Mouse (Mus musculus): Measurements from ENCODE around the gene Olfr622. TPM values are rescaled to one million over a fixed set of nuclear protein-coding genes. Genes with fewer than 3 reads are reported as not detected.

Gene Olfr622
- not detected in 2 replicates for total RNA-seq (2012; rRNA removed)

- TF ChIP-seq ZC3H11A (IDR thresholded peaks at IDR 0.05; ENCODE audit: borderline replicate concordance, low read depth, low read length) (no peak), HCFC1 (IDR thresholded peaks at IDR 0.05; ENCODE audit: borderline replicate concordance, insufficient read depth, low read length) (no peak), ZNF384 (IDR thresholded peaks at IDR 0.05; ENCODE audit: low read depth, low read length) (no peak), MAFK (IDR thresholded peaks at IDR 0.05; ENCODE audit: insufficient read depth, low read depth, low read length) (no peak), CHD2 (IDR thresholded peaks at IDR 0.05; ENCODE audit: low read depth, low read length) (no peak)
- H3K9me3 ChIP-seq (ENCODE audit: control insufficient read depth, insufficient read depth, low read depth, low read length) = no peaks in the 10 kb centered on the region
- no peak within 1 kb of the TSS for H3K9ac ChIP-seq (ENCODE audit: insufficient read depth, low read depth, low read length, poor library complexity, severe bottlenecking)
- no peak within 1 kb of the TSS for H3K27ac ChIP-seq (ENCODE audit: insufficient read depth, low read depth, low read length, poor library complexity, severe bottlenecking)
- in situ Hi-C loops (cut with MboI; ENCODE audit: low sequenced_read_pairs in 2 of 2, unreplicated experiment in 2 of 2) = no loop called here
- H3K4me3 ChIP-seq (ENCODE audit: insufficient read depth in 1 of 2, low read depth in 1 of 2, low read length in 2 of 2, poor library complexity in 1 of 2, severe bottlenecking in 1 of 2) = no peak within 1 kb of the TSS
- no peaks in the 10 kb centered on the region for H3K4me1 ChIP-seq (ENCODE audit: control insufficient read depth in 2 of 2, insufficient read depth in 2 of 2, low read length in 2 of 2, poor library complexity in 1 of 2)
- H3K36me3 ChIP-seq (ENCODE audit: control insufficient read depth, insufficient read depth, low read length, poor library complexity, severe bottlenecking) = no peaks in the 10 kb centered on the region
- DNase-seq (ENCODE audit: low read depth, low spot score) = no peak
Observed at GRCm38 (mm10) chr7:103642602-103643001, at the start of gene Olfr622. Olfr622 (minus strand) TSS chr7:103642702.

GRCm38 (mm10) chr7:103682420-103682819 is 39.9 kb upstream of the Olfr622 start, which contains the start of gene Olfr625-ps1:
Olfr625-ps1 (plus strand) TSS chr7:103682720.
- H3K9me3 ChIP-seq (ENCODE audit: control insufficient read depth, insufficient read depth, low read depth, low read length) = no peaks in the 10 kb centered on the region
- no peak within 1 kb of the TSS for H3K27ac ChIP-seq (ENCODE audit: insufficient read depth, low read depth, low read length, poor library complexity, severe bottlenecking)
- no peaks in the 10 kb centered on the region for H3K4me1 ChIP-seq (ENCODE audit: control insufficient read depth in 2 of 2, insufficient read depth in 2 of 2, low read length in 2 of 2, poor library complexity in 1 of 2)
- TF ChIP-seq MAFK (IDR thresholded peaks at IDR 0.05; ENCODE audit: insufficient read depth, low read depth, low read length) = no peak
- TF ChIP-seq CHD2 (IDR thresholded peaks at IDR 0.05; ENCODE audit: low read depth, low read length) = no peak
- no peak for TF ChIP-seq ZNF384 (IDR thresholded peaks at IDR 0.05; ENCODE audit: low read depth, low read length)
- TF ChIP-seq HCFC1 (IDR thresholded peaks at IDR 0.05; ENCODE audit: borderline replicate concordance, insufficient read depth, low read length) = no peak
- TF ChIP-seq ZC3H11A (IDR thresholded peaks at IDR 0.05; ENCODE audit: borderline replicate concordance, low read depth, low read length) = no peak
- no peak within 1 kb of the TSS for H3K4me3 ChIP-seq (ENCODE audit: insufficient read depth in 1 of 2, low read depth in 1 of 2, low read length in 2 of 2, poor library complexity in 1 of 2, severe bottlenecking in 1 of 2)
- in situ Hi-C loops (cut with MboI; ENCODE audit: low sequenced_read_pairs in 2 of 2, unreplicated experiment in 2 of 2) = no loop called here
- H3K9ac ChIP-seq (ENCODE audit: insufficient read depth, low read depth, low read length, poor library complexity, severe bottlenecking) = no peak within 1 kb of the TSS
- DNase-seq (ENCODE audit: low read depth, low spot score) = no peak
- no peaks in the 10 kb centered on the region for H3K36me3 ChIP-seq (ENCODE audit: control insufficient read depth, insufficient read depth, low read length, poor library complexity, severe bottlenecking)

- no peak for DNase-seq (ENCODE audit: low read depth, low spot score)
- H3K27ac ChIP-seq (ENCODE audit: insufficient read depth, low read depth, low read length, poor library complexity, severe bottlenecking) = no peak within 1 kb of the TSS
- H3K4me3 ChIP-seq (ENCODE audit: insufficient read depth in 1 of 2, low read depth in 1 of 2, low read length in 2 of 2, poor library complexity in 1 of 2, severe bottlenecking in 1 of 2) = no peak within 1 kb of the TSS
- H3K36me3 ChIP-seq (ENCODE audit: control insufficient read depth, insufficient read depth, low read length, poor library complexity, severe bottlenecking) = no peaks in the 10 kb centered on the region
- H3K4me1 ChIP-seq (ENCODE audit: control insufficient read depth in 2 of 2, insufficient read depth in 2 of 2, low read length in 2 of 2, poor library complexity in 1 of 2) = no peaks in the 10 kb centered on the region
- H3K9ac ChIP-seq (ENCODE audit: insufficient read depth, low read depth, low read length, poor library complexity, severe bottlenecking) = no peak within 1 kb of the TSS
- in situ Hi-C loops (cut with MboI; ENCODE audit: low sequenced_read_pairs in 2 of 2, unreplicated experiment in 2 of 2) = no loop called here
- no peaks in the 10 kb centered on the region for H3K9me3 ChIP-seq (ENCODE audit: control insufficient read depth, insufficient read depth, low read depth, low read length)
- no peak for TF ChIP-seq ZC3H11A (IDR thresholded peaks at IDR 0.05; ENCODE audit: borderline replicate concordance, low read depth, low read length)
- no peak for TF ChIP-seq HCFC1 (IDR thresholded peaks at IDR 0.05; ENCODE audit: borderline replicate concordance, insufficient read depth, low read length)
- TF ChIP-seq CHD2 (IDR thresholded peaks at IDR 0.05; ENCODE audit: low read depth, low read length) = no peak
- no peak for TF ChIP-seq MAFK (IDR thresholded peaks at IDR 0.05; ENCODE audit: insufficient read depth, low read depth, low read length)
- no peak for TF ChIP-seq ZNF384 (IDR thresholded peaks at IDR 0.05; ENCODE audit: low read depth, low read length)
Observed at GRCm38 (mm10) chr7:103671091-103671490, 28.6 kb upstream of the Olfr622 start, which contains the start of gene Olfr624. Olfr624 (minus strand) TSS chr7:103671191.

GRCm38 (mm10) chr7:103663598-103663997 is 21.1 kb upstream of the Olfr622 start, which contains the start of gene Olfr623:
Olfr623 (minus strand) TSS chr7:103663698.
- in situ Hi-C loops (cut with MboI; ENCODE audit: low sequenced_read_pairs in 2 of 2, unreplicated experiment in 2 of 2) = no loop called here
- no peaks in the 10 kb centered on the region for H3K4me1 ChIP-seq (ENCODE audit: control insufficient read depth in 2 of 2, insufficient read depth in 2 of 2, low read length in 2 of 2, poor library complexity in 1 of 2)
- no peak within 1 kb of the TSS for H3K4me3 ChIP-seq (ENCODE audit: insufficient read depth in 1 of 2, low read depth in 1 of 2, low read length in 2 of 2, poor library complexity in 1 of 2, severe bottlenecking in 1 of 2)
- H3K36me3 ChIP-seq (ENCODE audit: control insufficient read depth, insufficient read depth, low read length, poor library complexity, severe bottlenecking) = no peaks in the 10 kb centered on the region
- no peak for DNase-seq (ENCODE audit: low read depth, low spot score)
- no peaks in the 10 kb centered on the region for H3K9me3 ChIP-seq (ENCODE audit: control insufficient read depth, insufficient read depth, low read depth, low read length)
- no peak within 1 kb of the TSS for H3K9ac ChIP-seq (ENCODE audit: insufficient read depth, low read depth, low read length, poor library complexity, severe bottlenecking)
- H3K27ac ChIP-seq (ENCODE audit: insufficient read depth, low read depth, low read length, poor library complexity, severe bottlenecking) = no peak within 1 kb of the TSS
- TF ChIP-seq CHD2 (IDR thresholded peaks at IDR 0.05; ENCODE audit: low read depth, low read length) = no peak
- no peak for TF ChIP-seq ZC3H11A (IDR thresholded peaks at IDR 0.05; ENCODE audit: borderline replicate concordance, low read depth, low read length)
- no peak for TF ChIP-seq MAFK (IDR thresholded peaks at IDR 0.05; ENCODE audit: insufficient read depth, low read depth, low read length)
- TF ChIP-seq ZNF384 (IDR thresholded peaks at IDR 0.05; ENCODE audit: low read depth, low read length) = no peak
- TF ChIP-seq HCFC1 (IDR thresholded peaks at IDR 0.05; ENCODE audit: borderline replicate concordance, insufficient read depth, low read length) = no peak

Data from ES-E14 (cell line).